Mouse (Mus musculus): ENCODE results near the gene Sh3gl3.

- TF ChIP-seq CTCF (conservative IDR thresholded peaks at IDR 0.05 in 1 of 2, IDR thresholded peaks at IDR 0.05 in 1 of 2; ENCODE audit: low read depth in 2 of 2, low read length in 2 of 2) (no peak), MAFK (IDR thresholded peaks at IDR 0.05; ENCODE audit: insufficient replicate concordance, low read length) (no peak), POLR2A (IDR thresholded peaks at IDR 0.05; ENCODE audit: low read depth, low read length) (no peak)
Measured at GRCm38 (mm10) chr7:82147151-82147550, 26.5 kb upstream of the Sh3gl3 start.

All from CH12.LX (cell line).